Mouse (Mus musculus) adrenal gland, postnatal 25 days (tissue): ENCODE measurements around the gene Pnma5. TPM values are rescaled to one million over a fixed set of nuclear protein-coding genes. Genes with fewer than 3 reads are reported as not detected.
"Not testable (repeated sequence)": the region's sequence is repeated elsewhere in the genome, so short reads cannot be mapped to it uniquely, and the experiment has no call there.

Experiments
- DNase-seq: peaks from one replicate; pipeline ENCODE4 v3.0.0; 2021; ENCODE audit warnings: mixed read lengths
- long read RNA-seq: library from polyadenylated mRNA; stranded (forward); transcript quantifications from one replicate; pipeline ENCODE4 v2.0.0, GENCODE M21; 2021
- total RNA-seq: library from RNA; stranded (reverse); gene quantifications from 2 replicates; pipeline ENCODE4 v1.2.3, GENCODE M21; 2021

Gene Pnma5
- total RNA-seq = 0.38 and 0.43 TPM in 2 replicates
- long read RNA-seq = 0 reads

GRCm38 (mm10) chrX:73037003-73037402 lies at the start of gene Pnma5:
Gene Pnma5 (minus strand): TSS chrX:73037103.
- DNase-seq = no peak

- DNase-seq = not testable (repeated sequence)
Measured at GRCm38 (mm10) chrX:73082267-73083055, 45.6 kb upstream of the Pnma5 start, which contains the start of gene Xlr4a. Gene Xlr4a (minus strand): TSS chrX:73082478.

GRCm38 (mm10) chrX:73066765-73067312 lies 29.9 kb upstream of the Pnma5 start:
- not testable (repeated sequence) for DNase-seq

GRCm38 (mm10) chrX:73064415-73064793 lies 27.5 kb upstream of the Pnma5 start, which contains the start of gene Pnma3:
Gene Pnma3 (plus strand): TSS chrX:73064787.
- no peak for DNase-seq

GRCm38 (mm10) chrX:73063512-73064414 lies 26.9 kb upstream of the Pnma5 start:
- DNase-seq = no peak

GRCm38 (mm10) chrX:73062323-73062722 lies 25.4 kb upstream of the Pnma5 start:
- DNase-seq = no peak

GRCm38 (mm10) chrX:73061528-73061927 lies 24.6 kb upstream of the Pnma5 start:
- no peak for DNase-seq

- peak; percentile 85 for DNase-seq
Measured at GRCm38 (mm10) chrX:73053860-73054563, 17.1 kb upstream of the Pnma5 start.

- no peak for DNase-seq
Measured at GRCm38 (mm10) chrX:73039666-73040065, 2.8 kb upstream of the Pnma5 start.

GRCm38 (mm10) chrX:73038831-73039230 lies 1.9 kb upstream of the Pnma5 start:
- no peak for DNase-seq

GRCm38 (mm10) chrX:73012846-73013245 lies 24.1 kb downstream of the Pnma5 start:
- DNase-seq = no peak

- peak; percentile 88 for DNase-seq
Measured at GRCm38 (mm10) chrX:73007597-73008479, 29.1 kb downstream of the Pnma5 start.

- DNase-seq = no peak
Measured at GRCm38 (mm10) chrX:73005678-73006077, 31.2 kb downstream of the Pnma5 start.

GRCm38 (mm10) chrX:73003110-73003509 lies 33.8 kb downstream of the Pnma5 start:
- no peak for DNase-seq

- DNase-seq = no peak
Measured at GRCm38 (mm10) chrX:72995542-72995941, 41.4 kb downstream of the Pnma5 start.

- no peak for DNase-seq
Measured at GRCm38 (mm10) chrX:72992291-72992919, 44.5 kb downstream of the Pnma5 start.

GRCm38 (mm10) chrX:72990581-72990980 lies 46.3 kb downstream of the Pnma5 start:
- DNase-seq = peak; percentile 29

GRCm38 (mm10) chrX:72988431-72988830 lies 48.5 kb downstream of the Pnma5 start:
- no peak for DNase-seq

GRCm38 (mm10) chrX:72987520-72987905 lies 49.4 kb downstream of the Pnma5 start:
- DNase-seq = no peak

- peak; percentile 51 for DNase-seq
Measured at GRCm38 (mm10) chrX:72986841-72987519, 49.9 kb downstream of the Pnma5 start, which contains the start of gene Zfp185. Gene Zfp185 (plus strand): TSS chrX:72987339.
